Mouse (Mus musculus): ENCODE results near the gene Slc6a12. TPM values are rescaled to one million over a fixed set of nuclear protein-coding genes. Genes with fewer than 3 reads are reported as not detected.

The Slc6a12 gene
- total RNA-seq (2021), result 1 to 10 TPM; 2.2 to 2.3 TPM
- long read RNA-seq, partial matches to known transcripts, result 0 of 3 reads
- long read RNA-seq, other reads (novel, unspliced or antisense), result 3 of 3 reads

- DNase-seq (ENCODE audit: low spot score in 2 of 2), result no peak
These were observed at the start of gene Slc6a12 for GRCm38 (mm10) chr6:121343026-121343770. Gene Slc6a12 (plus strand): TSS chr6:121343076.

GRCm38 (mm10) chr6:121299317-121299716 lies 43.6 kb upstream of the Slc6a12 start:
- DNase-seq (ENCODE audit: low spot score in 2 of 2), result no peak

GRCm38 (mm10) chr6:121299954-121300353 lies 42.9 kb upstream of the Slc6a12 start, which contains the start of gene Slc6a13:
Gene Slc6a13 (plus strand): TSS chr6:121300227.
- DNase-seq (ENCODE audit: low spot score in 2 of 2), result no peak

- DNase-seq (ENCODE audit: low spot score in 2 of 2), result no peak
These were observed 42.4 kb upstream of the Slc6a12 start for GRCm38 (mm10) chr6:121300504-121300903.

- DNase-seq (ENCODE audit: low spot score in 2 of 2), result no peak
These were observed 39.2 kb upstream of the Slc6a12 start for GRCm38 (mm10) chr6:121303466-121304220.

GRCm38 (mm10) chr6:121304630-121305029 lies 38.2 kb upstream of the Slc6a12 start:
- DNase-seq (ENCODE audit: low spot score in 2 of 2), result no peak

GRCm38 (mm10) chr6:121305571-121305970 lies 37.3 kb upstream of the Slc6a12 start:
- DNase-seq (ENCODE audit: low spot score in 2 of 2), result no peak

- no peak for DNase-seq (ENCODE audit: low spot score in 2 of 2)
These were observed 31.9 kb upstream of the Slc6a12 start for GRCm38 (mm10) chr6:121310984-121311383.

GRCm38 (mm10) chr6:121319099-121319498 lies 23.8 kb upstream of the Slc6a12 start:
- no peak for DNase-seq (ENCODE audit: low spot score in 2 of 2)

- DNase-seq (ENCODE audit: low spot score in 2 of 2), result no peak
These were observed 20.3 kb upstream of the Slc6a12 start for GRCm38 (mm10) chr6:121322381-121323110.

GRCm38 (mm10) chr6:121325298-121325697 lies 17.6 kb upstream of the Slc6a12 start:
- DNase-seq (ENCODE audit: low spot score in 2 of 2), result peak in 1 of 2 experiments; percentile 23

- no peak for DNase-seq (ENCODE audit: low spot score in 2 of 2)
These were observed 17.1 kb upstream of the Slc6a12 start for GRCm38 (mm10) chr6:121325740-121326139.

- DNase-seq (ENCODE audit: low spot score in 2 of 2), result no peak
These were observed 16.3 kb upstream of the Slc6a12 start for GRCm38 (mm10) chr6:121326486-121327069.

GRCm38 (mm10) chr6:121328417-121328884 lies 14.4 kb upstream of the Slc6a12 start:
- peak in 1 of 2 experiments; percentile 27 for DNase-seq (ENCODE audit: low spot score in 2 of 2)

GRCm38 (mm10) chr6:121329848-121330508 lies 12.9 kb upstream of the Slc6a12 start:
- no peak for DNase-seq (ENCODE audit: low spot score in 2 of 2)

GRCm38 (mm10) chr6:121335841-121336240 lies 7.0 kb upstream of the Slc6a12 start:
- no peak for DNase-seq (ENCODE audit: low spot score in 2 of 2)

GRCm38 (mm10) chr6:121336558-121336957 lies 6.3 kb upstream of the Slc6a12 start:
- no peak for DNase-seq (ENCODE audit: low spot score in 2 of 2)

- no peak for DNase-seq (ENCODE audit: low spot score in 2 of 2)
These were observed 5.6 kb upstream of the Slc6a12 start for GRCm38 (mm10) chr6:121337229-121337628.

- peak; percentile 72 to 93 for DNase-seq (ENCODE audit: low spot score in 2 of 2)
These were observed 4.9 kb upstream of the Slc6a12 start for GRCm38 (mm10) chr6:121337770-121338518.

GRCm38 (mm10) chr6:121338519-121338896 lies 4.4 kb upstream of the Slc6a12 start:
- DNase-seq (ENCODE audit: low spot score in 2 of 2), result no peak
